In the genomic region with DNA sequence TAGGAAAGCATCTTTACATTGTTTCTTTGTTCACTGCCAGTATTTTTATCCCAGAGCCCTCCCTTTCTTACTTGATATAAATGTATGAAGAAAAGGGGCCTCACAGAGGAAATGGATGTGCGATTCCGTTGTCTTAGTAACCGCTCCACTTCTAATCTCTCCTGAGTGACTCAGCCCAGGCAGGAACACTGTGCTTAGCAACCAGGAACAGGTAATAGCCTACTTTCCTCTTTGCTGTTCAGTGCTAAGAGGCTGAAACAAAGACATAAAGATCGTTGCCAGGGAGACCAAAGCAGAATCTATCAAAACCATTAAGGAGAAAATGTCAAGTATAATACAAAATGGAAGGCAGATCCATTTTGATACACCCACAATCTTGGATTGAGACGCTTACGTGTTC, we compare ENCODE assay signal across 1 mouse cellular context.
TF ChIP-seq lines count a peak whose summit lies in the region.

No protein-coding gene starts in this region.

TF ChIP-seq in MEL, 35 proteins besides CTCF, POLR2A, EP300 and RAD21:
- TF ChIP-seq TAL1 (IDR thresholded peaks at IDR 0.05; ENCODE audit: low read length) (no peak), TCF12 (IDR thresholded peaks at IDR 0.05; ENCODE audit: low read depth, low read length) (no peak), ZKSCAN1 (IDR thresholded peaks at IDR 0.05; ENCODE audit: low read depth, low read length) (no peak), JUND (IDR thresholded peaks at IDR 0.05; ENCODE audit: low read depth, low read length) (no peak), UBTF (IDR thresholded peaks at IDR 0.05; ENCODE audit: borderline replicate concordance, insufficient read depth, low read depth, low read length) (no peak), MAFK (IDR thresholded peaks at IDR 0.05; ENCODE audit: borderline replicate concordance, low read depth, low read length) (no peak), MYB (IDR thresholded peaks at IDR 0.05; ENCODE audit: low read depth, low read length) (no peak), RCOR1 (IDR thresholded peaks at IDR 0.05; ENCODE audit: low read depth, low read length) (no peak)
